ENCODE assay signal across 31 mouse cellular contexts in genomic region chr5:24950039-24950438, GRCm38 (mm10).
DNase-seq lines count a peak whose midpoint lies in the region; ATAC-seq lines count a peak whose summit lies in the region.
"Had no signal": no experiment of that assay in that cellular context is flagged by ENCODE, and none has a peak within 500 bp of the region (broad histone marks: within the 10 kb centered on the region; RNA-seq: fewer than 3 reads in every experiment).

No protein-coding gene starts in this region.

- no peaks in the 10 kb centered on the region for H3K9me3 ChIP-seq in forebrain, embryonic 15.5 days
- H3K9me3 ChIP-seq in forebrain, embryonic 13.5 days (replicated peaks): no peaks in the 10 kb centered on the region
- H3K9me3 ChIP-seq: embryonic facial prominence, embryonic 10.5 days; embryonic facial prominence, embryonic 15.5 days; G1E; hindbrain, embryonic 10.5 days; kidney, embryonic 15.5 days; limb, embryonic 15.5 days; midbrain, embryonic 13.5 days; neural tube, embryonic 13.5 days had no signal

- WGBS in forebrain, embryonic 15.5 days: 56% methylated on average over 6 of the region's 6 CpGs
- WGBS in forebrain, embryonic 13.5 days: 76% methylated on average over 6 of the region's 6 CpGs

- H3K36me3 ChIP-seq in forebrain, embryonic 15.5 days: no peaks in the 10 kb centered on the region
- no peaks in the 10 kb centered on the region for H3K36me3 ChIP-seq in forebrain, embryonic 13.5 days (ENCODE audit: poor library complexity, severe bottlenecking)
- H3K36me3 ChIP-seq: embryonic facial prominence, embryonic 10.5 days; embryonic facial prominence, embryonic 15.5 days; G1E; hindbrain, embryonic 10.5 days; kidney, embryonic 15.5 days; limb, embryonic 15.5 days; midbrain, embryonic 13.5 days; neural tube, embryonic 13.5 days had no signal

- peak overlapping the region; percentile 46 for H3K27ac ChIP-seq in forebrain, embryonic 15.5 days (replicated peaks)
- H3K27ac ChIP-seq in forebrain, embryonic 13.5 days: no peak overlapping the region; the same call in 1 of the 2 replicates
- H3K27ac ChIP-seq: embryonic facial prominence, embryonic 10.5 days; embryonic facial prominence, embryonic 15.5 days; hindbrain, embryonic 10.5 days; kidney, embryonic 15.5 days; limb, embryonic 15.5 days; liver, embryonic 14.5 days; macrophage; midbrain, embryonic 13.5 days; neural tube, embryonic 13.5 days; stomach, postnatal 0 days had no signal

- no peak overlapping the region for H3K4me3 ChIP-seq in forebrain, embryonic 15.5 days
- H3K4me3 ChIP-seq in forebrain, embryonic 13.5 days: no peak overlapping the region
- H3K4me3 ChIP-seq: embryonic facial prominence, embryonic 10.5 days; embryonic facial prominence, embryonic 15.5 days; hindbrain, embryonic 10.5 days; kidney, embryonic 15.5 days; limb, embryonic 15.5 days; midbrain, embryonic 13.5 days; neural tube, embryonic 13.5 days had no signal

- H3K4me1 ChIP-seq in forebrain, embryonic 15.5 days: peaks cover 17% of the 10 kb centered on the region
- H3K4me1 ChIP-seq in forebrain, embryonic 13.5 days: peaks cover 10% of the 10 kb centered on the region
- H3K4me1 ChIP-seq: embryonic facial prominence, embryonic 15.5 days; limb, embryonic 15.5 days had no signal

- H3K27me3 ChIP-seq in forebrain, embryonic 15.5 days: no peaks in the 10 kb centered on the region
- no peaks in the 10 kb centered on the region for H3K27me3 ChIP-seq in forebrain, embryonic 13.5 days
- H3K27me3 ChIP-seq: embryonic facial prominence, embryonic 15.5 days; kidney, embryonic 15.5 days; limb, embryonic 15.5 days; midbrain, embryonic 13.5 days; neural tube, embryonic 13.5 days had no signal

- H3K9ac ChIP-seq in forebrain, embryonic 15.5 days (replicated peaks): no peak overlapping the region
- H3K9ac ChIP-seq in forebrain, embryonic 13.5 days: no peak overlapping the region
- H3K9ac ChIP-seq: embryonic facial prominence, embryonic 15.5 days; kidney, embryonic 15.5 days; limb, embryonic 15.5 days; liver, embryonic 14.5 days; midbrain, embryonic 13.5 days; neural tube, embryonic 13.5 days had no signal

- H3K4me2 ChIP-seq in forebrain, embryonic 15.5 days (replicated peaks): no peak overlapping the region
- H3K4me2 ChIP-seq in forebrain, embryonic 13.5 days: no peak overlapping the region
- H3K4me2 ChIP-seq: embryonic facial prominence, embryonic 15.5 days; kidney, embryonic 15.5 days; limb, embryonic 15.5 days; midbrain, embryonic 13.5 days; neural tube, embryonic 13.5 days had no signal

- peak; percentile 35 for DNase-seq in layer of hippocampus, adult 11-12 months (ENCODE audit: low spot score)
- no peak for DNase-seq in layer of hippocampus, postnatal 10 days (ENCODE audit: low spot score in 2 of 2)
- peak; percentile 29 for DNase-seq in right cerebral cortex, adult 18-20 months
- no peak for DNase-seq in right cerebral cortex, postnatal 36 days (ENCODE audit: low spot score in 2 of 2)
- DNase-seq in right cerebral cortex, postnatal 4 days: peak; percentile 16
- no peak for DNase-seq in embryo, embryonic 11 days
- DNase-seq: adrenal gland, postnatal 10 days; cerebellum, adult 2 months; cerebellum, postnatal 14 days; gastrocnemius, postnatal 14 days; heart, postnatal 14 days; kidney, adult 18-20 months; kidney, postnatal 25 days; lung, adult 2 months; lung, postnatal 10 days; thymus, adult 2 months; thymus, postnatal 36 days had no signal

- peak; percentile 54 for ATAC-seq in forebrain, embryonic 15.5 days (replicated peaks)
- ATAC-seq in forebrain, embryonic 13.5 days: no peak
- ATAC-seq: hindbrain, embryonic 16.5 days; midbrain, embryonic 13.5 days had no signal

Comparison
In these comparisons a context has a peak if more than half of its experiments do, and no peak if none do; other contexts are left out.
1. DNase-seq: peak in layer of hippocampus, adult 11-12 months (single experiment), right cerebral cortex, adult 18-20 months (single experiment) and right cerebral cortex, postnatal 4 days (single experiment); none in layer of hippocampus, postnatal 10 days (0 of 2), right cerebral cortex, postnatal 36 days (0 of 2) and embryo, embryonic 11 days (single experiment).